Mouse (Mus musculus): ENCODE measurements around the gene Grb10. TPM values are rescaled to one million over a fixed set of nuclear protein-coding genes. Genes with fewer than 3 reads are reported as not detected.
A peak's percentile ranks its signal among the peaks of the same experiment; 100 is the strongest.

Gene Grb10
- polyA plus RNA-seq, 2 experiments = 243 to 644 TPM

- WGBS = 41% methylated on average over 8 of the region's 8 CpGs
- no peak overlapping the region for H3K9ac ChIP-seq (ENCODE audit: low read depth, low read length, severe bottlenecking)
- no peaks in the 10 kb centered on the region for H3K27me3 ChIP-seq (ENCODE audit: control insufficient read depth, insufficient read depth, low read length)
- H3K4me2 ChIP-seq (replicated peaks; ENCODE audit: low read depth, low read length, severe bottlenecking) = no peak overlapping the region
- TF ChIP-seq POLR2A (IDR thresholded peaks at IDR 0.05; ENCODE audit: borderline replicate concordance, extremely low read depth, insufficient read depth, insufficient read length) = no peak
- peaks cover 3% of the 10 kb centered on the region; the same call in 1 of the 2 replicates for H3K4me1 ChIP-seq (ENCODE audit: control insufficient read depth, insufficient read depth, low read length)
- peaks cover 31% of the 10 kb centered on the region for H3K36me3 ChIP-seq (ENCODE audit: control insufficient read depth, insufficient read depth, low read length)
- H3K9me3 ChIP-seq (ENCODE audit: control insufficient read depth, low read length) = peaks cover 6% of the 10 kb centered on the region
- no peak overlapping the region for H3K4me3 ChIP-seq (replicated peaks; ENCODE audit: low read length)
- DNase-seq (ENCODE audit: low spot score) (peak; percentile 90), ATAC-seq (ENCODE audit: low FRiP score, low read depth) (peak; percentile 79)
- H3K27ac ChIP-seq (replicated peaks; ENCODE audit: low read depth, low read length) = no peak overlapping the region; the same call in 1 of the 2 replicates
These were observed 65.0 kb downstream of the Grb10 start for GRCm38 (mm10) chr11:11973366-11974014.

- no peak for DNase-seq (ENCODE audit: low spot score)
- H3K9me3 ChIP-seq (ENCODE audit: control insufficient read depth, low read length) = peaks cover 6% of the 10 kb centered on the region
- H3K27me3 ChIP-seq (ENCODE audit: control insufficient read depth, insufficient read depth, low read length) = no peaks in the 10 kb centered on the region
- 94% methylated on average over 6 of the region's 6 CpGs for WGBS
- no peak overlapping the region for H3K4me3 ChIP-seq (replicated peaks; ENCODE audit: low read length)
- peaks cover 41% of the 10 kb centered on the region for H3K36me3 ChIP-seq (ENCODE audit: control insufficient read depth, insufficient read depth, low read length)
- H3K27ac ChIP-seq (replicated peaks; ENCODE audit: low read depth, low read length) = no peak overlapping the region; the same call in 1 of the 2 replicates
- H3K9ac ChIP-seq (ENCODE audit: low read depth, low read length, severe bottlenecking) = no peak overlapping the region
- no peak overlapping the region for H3K4me2 ChIP-seq (replicated peaks; ENCODE audit: low read depth, low read length, severe bottlenecking)
- no peak for ATAC-seq (ENCODE audit: low FRiP score, low read depth)
- H3K4me1 ChIP-seq (ENCODE audit: control insufficient read depth, insufficient read depth, low read length) = peaks cover 5% of the 10 kb centered on the region; the same call in 1 of the 2 replicates
- TF ChIP-seq POLR2A (IDR thresholded peaks at IDR 0.05; ENCODE audit: borderline replicate concordance, extremely low read depth, insufficient read depth, insufficient read length) = no peak
These were observed 65.9 kb downstream of the Grb10 start for GRCm38 (mm10) chr11:11972401-11973110.

- peaks cover 11% of the 10 kb centered on the region; the same call in 1 of the 2 replicates for H3K4me1 ChIP-seq (ENCODE audit: control insufficient read depth, insufficient read depth, low read length)
- no peak overlapping the region for H3K4me3 ChIP-seq (replicated peaks; ENCODE audit: low read length)
- H3K9me3 ChIP-seq (ENCODE audit: control insufficient read depth, low read length) = peaks cover 6% of the 10 kb centered on the region
- DNase-seq (ENCODE audit: low spot score) (no peak), ATAC-seq (ENCODE audit: low FRiP score, low read depth) (no peak)
- H3K4me2 ChIP-seq (replicated peaks; ENCODE audit: low read depth, low read length, severe bottlenecking) = no peak overlapping the region
- no peak for TF ChIP-seq POLR2A (IDR thresholded peaks at IDR 0.05; ENCODE audit: borderline replicate concordance, extremely low read depth, insufficient read depth, insufficient read length)
- H3K9ac ChIP-seq (ENCODE audit: low read depth, low read length, severe bottlenecking) = no peak overlapping the region
- WGBS = 90% methylated on average over 11 of the region's 11 CpGs
- H3K27ac ChIP-seq (replicated peaks; ENCODE audit: low read depth, low read length) = no peak overlapping the region
- H3K36me3 ChIP-seq (ENCODE audit: control insufficient read depth, insufficient read depth, low read length) = peaks cover 55% of the 10 kb centered on the region
- no peaks in the 10 kb centered on the region for H3K27me3 ChIP-seq (ENCODE audit: control insufficient read depth, insufficient read depth, low read length)
These were observed 68.2 kb downstream of the Grb10 start for GRCm38 (mm10) chr11:11970246-11970645.

GRCm38 (mm10) chr11:11968830-11969229 is 69.7 kb downstream of the Grb10 start:
- no peak overlapping the region for H3K4me2 ChIP-seq (replicated peaks; ENCODE audit: low read depth, low read length, severe bottlenecking)
- H3K4me1 ChIP-seq (ENCODE audit: control insufficient read depth, insufficient read depth, low read length) = peaks cover 11% of the 10 kb centered on the region; the same call in 1 of the 2 replicates
- peak; percentile 71 for DNase-seq (ENCODE audit: low spot score)
- TF ChIP-seq POLR2A (IDR thresholded peaks at IDR 0.05; ENCODE audit: borderline replicate concordance, extremely low read depth, insufficient read depth, insufficient read length) = no peak
- peaks cover 68% of the 10 kb centered on the region for H3K36me3 ChIP-seq (ENCODE audit: control insufficient read depth, insufficient read depth, low read length)
- no peaks in the 10 kb centered on the region for H3K27me3 ChIP-seq (ENCODE audit: control insufficient read depth, insufficient read depth, low read length)
- no peak overlapping the region for H3K4me3 ChIP-seq (replicated peaks; ENCODE audit: low read length)
- WGBS = 30% methylated on average over 6 of the region's 6 CpGs
- peak overlapping the region; percentile 61 for H3K27ac ChIP-seq (replicated peaks; ENCODE audit: low read depth, low read length)
- peak; percentile 31; the same call in 1 of the 2 replicates for ATAC-seq (ENCODE audit: low FRiP score, low read depth)
- H3K9ac ChIP-seq (ENCODE audit: low read depth, low read length, severe bottlenecking) = no peak overlapping the region
- peaks cover 6% of the 10 kb centered on the region for H3K9me3 ChIP-seq (ENCODE audit: control insufficient read depth, low read length)

- H3K4me1 ChIP-seq (ENCODE audit: control insufficient read depth, insufficient read depth, low read length) = peaks cover 22% of the 10 kb centered on the region
These were observed 71.0 kb downstream of the Grb10 start for GRCm38 (mm10) chr11:11967519-11967918.

More at GRCm38 (mm10) chr11:11967519-11967918, 71.0 kb downstream of the Grb10 start:
- no peak for ATAC-seq (ENCODE audit: low FRiP score, low read depth)
- no peak for DNase-seq (ENCODE audit: low spot score)
- 87% methylated on average over 8 of the region's 8 CpGs for WGBS
- peaks cover 74% of the 10 kb centered on the region for H3K36me3 ChIP-seq (ENCODE audit: control insufficient read depth, insufficient read depth, low read length)
- no peak overlapping the region for H3K9ac ChIP-seq (ENCODE audit: low read depth, low read length, severe bottlenecking)
- H3K27me3 ChIP-seq (ENCODE audit: control insufficient read depth, insufficient read depth, low read length) = no peaks in the 10 kb centered on the region
- H3K4me3 ChIP-seq (replicated peaks; ENCODE audit: low read length) = no peak overlapping the region
- no peak overlapping the region for H3K4me2 ChIP-seq (replicated peaks; ENCODE audit: low read depth, low read length, severe bottlenecking)
- H3K9me3 ChIP-seq (ENCODE audit: control insufficient read depth, low read length) = peaks cover 6% of the 10 kb centered on the region
- no peak overlapping the region for H3K27ac ChIP-seq (replicated peaks; ENCODE audit: low read depth, low read length)
- no peak for TF ChIP-seq POLR2A (IDR thresholded peaks at IDR 0.05; ENCODE audit: borderline replicate concordance, extremely low read depth, insufficient read depth, insufficient read length)
